Mouse (Mus musculus) liver, embryonic 14.5 days (tissue): ENCODE data around the gene Mlec. TPM values are rescaled to one million over a fixed set of nuclear protein-coding genes. Genes with fewer than 3 reads are reported as not detected.

Experiments used
- ATAC-seq: fragments of 200-750 bp; cut with Nextera tagmentation; 2 replicates; pipeline ENCODE4 v1.8.0; 2017; ENCODE audit warnings: moderate number of reproducible peaks, mild to moderate bottlenecking, moderate library complexity; ENCODE audit not compliant: insufficient read depth
- DNase-seq, 3 experiments: peaks; one replicate each; pipeline ENCODE4 v3.0.0-alpha.2; 2012 to 2013; ENCODE audit warnings: low read depth in 3 of 3, low spot score in 3 of 3
- H3K27ac ChIP-seq: fragments of 300-500 bp; sonication (generic); 2 replicates; pipeline ENCODE4 v1.5.1; 2014; ENCODE audit warnings: moderate library complexity, mild to moderate bottlenecking, control low read depth, inconsistent platforms
- H3K27me3 ChIP-seq: fragments of 300-500 bp; sonication (generic); 2 replicates; pipeline ENCODE4 v1.6.1; 2014; ENCODE audit warnings: mild to moderate bottlenecking, low read length, moderate library complexity; ENCODE audit not compliant: control insufficient read depth, insufficient read depth
- H3K36me3 ChIP-seq: fragments of 300-500 bp; sonication (generic); replicated peaks from 2 replicates; pipeline ENCODE4 v1.6.1; 2014; ENCODE audit warnings: low read depth; ENCODE audit not compliant: control insufficient read depth, insufficient read depth
- H3K4me1 ChIP-seq, 2 experiments: fragments of 200-500 bp in 1 of 2; fragments of 300-500 bp in 1 of 2; sonication (generic) in 1 of 2; replicated peaks; 2 replicates each; pipeline ENCODE4 v1.6.1; 2012 to 2014; ENCODE audit warnings: antibody characterized with exemption in 1 of 2, inconsistent platforms in 1 of 2, low read length in 1 of 2; ENCODE audit not compliant: control insufficient read depth in 2 of 2, insufficient read depth in 2 of 2
- H3K4me2 ChIP-seq: fragments of 300-500 bp; sonication (generic); 2 replicates; pipeline ENCODE4 v1.6.1; 2014; ENCODE audit warnings: low read depth, mild to moderate bottlenecking, control low read depth, moderate library complexity
- H3K4me3 ChIP-seq, 2 experiments: fragments of 200-500 bp in 1 of 2; fragments of 300-500 bp in 1 of 2; sonication (generic) in 1 of 2; 2 replicates each; pipeline ENCODE4 v1.5.1; 2012 to 2014; ENCODE audit warnings: low read depth in 2 of 2, low read length in 2 of 2, mild to moderate bottlenecking in 2 of 2, control low read depth in 1 of 2, inconsistent platforms in 1 of 2, moderate library complexity in 1 of 2; ENCODE audit not compliant: insufficient read depth in 1 of 2
- H3K9ac ChIP-seq: fragments of 300-500 bp; sonication (generic); replicated peaks from 2 replicates; pipeline ENCODE4 v1.6.1; 2014; ENCODE audit warnings: mild to moderate bottlenecking, control low read depth, moderate library complexity
- H3K9me3 ChIP-seq: fragments of 300-500 bp; sonication (generic); 2 replicates; pipeline ENCODE4 v1.6.1; 2016; ENCODE audit warnings: low read length, mixed read lengths; ENCODE audit not compliant: control insufficient read depth
- CTCF ChIP-seq: IDR thresholded peaks from 2 replicates; pipeline ENCODE4 v1.5.1; 2016; ENCODE audit warnings: antibody characterized with exemption, low read depth, control low read depth
- EP300 ChIP-seq: IDR thresholded peaks from 2 replicates; pipeline ENCODE4 v1.6.1; 2016; ENCODE audit warnings: antibody characterized with exemption, low read depth
- WGBS: fragments of 180-500 bp; shearing (Covaris S2); extraction: QIAGEN DNeasy Blood & Tissue Kit; methylation state at CpG from one replicate; pipeline ENCODE4 v1.1.7; 2014; ENCODE audit not compliant: insufficient replicate concordance; 5-methylcytosine and 5-hydroxymethylcytosine counted together
- polyA plus RNA-seq, 2 experiments: library from polyadenylated mRNA; depleted of rRNA in 1 of 2; stranded (reverse) in 1 of 2; unstranded in 1 of 2; fragments of >200 nt; fragmentation: Nextera tagmentation in 1 of 2; extraction: Ambion mirVana in 1 of 2; gene quantifications; 2 replicates each; pipeline versions ENCODE4 v1.2.1 to v1.2.3; 2012 to 2014

Gene Mlec
- polyA plus RNA-seq, 2 experiments: 13.9 to 34.1 TPM

DNA sequence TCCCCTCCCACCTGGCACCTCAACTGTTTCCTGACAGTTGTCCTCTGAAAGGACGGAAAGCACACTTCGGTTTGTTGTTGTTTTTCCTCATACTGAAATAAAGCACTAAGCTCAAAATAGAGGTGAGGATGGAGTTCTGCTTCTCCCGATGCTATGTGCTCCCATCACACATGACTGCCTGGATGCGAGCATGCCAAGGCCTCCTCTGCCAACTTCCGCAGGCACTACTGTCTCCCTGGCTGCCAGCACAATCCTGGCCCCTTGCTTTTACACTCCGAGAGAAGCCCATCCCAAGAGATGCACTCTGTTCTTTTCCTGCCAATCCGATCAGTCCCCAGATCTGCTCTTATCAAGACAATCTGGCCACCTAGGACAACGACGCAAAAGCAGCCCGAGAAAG lies 14.4 kb downstream of the Mlec start:
- WGBS: 70% methylated on average over 10 of the region's 10 CpGs
- Histone ChIP-seq H3K4me1 (no peaks in the 10 kb centered on the region), H3K9ac (no peak overlapping the region), H3K36me3 (peaks cover 8% of the 10 kb centered on the region), H3K9me3 (no peaks in the 10 kb centered on the region), H3K4me2 (no peak overlapping the region), H3K27ac (no peak overlapping the region), H3K4me3 (no peak overlapping the region), H3K27me3 (no peaks in the 10 kb centered on the region)
- no peak for TF ChIP-seq EP300
- TF ChIP-seq CTCF: no peak
- ATAC-seq (no peak), DNase-seq (no peak)

DNA sequence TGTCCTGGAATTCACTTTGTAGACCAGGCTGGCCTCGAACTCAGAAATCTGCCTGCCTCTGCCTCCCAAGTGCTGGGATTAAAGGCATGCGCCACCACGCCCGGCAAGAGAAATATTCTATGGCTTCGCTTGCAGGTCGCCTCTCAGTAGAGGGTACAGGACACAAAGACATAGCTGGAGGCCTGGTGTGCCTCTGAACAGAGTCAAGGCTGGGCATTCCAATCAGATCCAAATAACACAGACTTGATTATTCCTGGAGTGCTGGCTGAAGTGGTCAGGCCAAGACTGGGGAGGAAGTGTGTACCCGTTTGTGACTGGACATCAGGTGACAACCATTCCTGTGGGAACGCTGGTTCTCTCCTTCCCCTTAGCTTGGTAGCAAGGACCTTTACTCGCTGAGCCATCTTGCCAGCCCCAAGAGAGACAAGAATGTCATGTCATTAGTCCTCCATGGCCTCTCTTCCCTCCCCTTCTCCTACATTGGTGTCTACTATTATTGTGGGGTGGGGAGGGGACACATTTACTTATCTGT lies 15.7 kb downstream of the Mlec start:
- TF ChIP-seq EP300 (no peak), CTCF (no peak)
- 77% methylated on average over 9 of the region's 9 CpGs for WGBS
- no peak for DNase-seq

DNA sequence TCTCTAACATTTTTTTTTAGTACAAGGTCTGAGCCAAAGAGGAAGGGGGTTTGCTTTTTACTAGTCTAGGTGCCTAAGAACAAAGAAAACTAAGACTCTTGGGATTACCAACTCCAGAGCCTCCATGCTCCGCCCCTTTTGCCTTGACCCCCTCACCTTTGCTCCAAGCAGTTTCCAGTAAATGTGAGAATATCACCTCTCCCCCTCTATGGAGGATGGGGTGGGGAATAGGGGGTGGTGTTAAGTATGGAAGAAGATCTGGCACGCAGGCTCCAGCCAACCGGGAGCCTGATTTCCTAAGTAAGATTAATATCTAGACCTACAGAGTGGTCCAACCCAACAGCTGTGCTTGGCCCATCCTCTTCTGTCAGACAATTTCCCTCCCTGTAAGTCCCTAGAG lies 17.3 kb downstream of the Mlec start:
- Histone ChIP-seq H3K27me3 (no peaks in the 10 kb centered on the region), H3K4me3 (no peak overlapping the region), H3K9me3 (no peaks in the 10 kb centered on the region), H3K4me2 (no peak overlapping the region), H3K4me1 (no peaks in the 10 kb centered on the region), H3K9ac (no peak overlapping the region), H3K36me3 (no peaks in the 10 kb centered on the region), H3K27ac (no peak overlapping the region)
- DNase-seq: no peak
- no peak for TF ChIP-seq CTCF
- no peak for TF ChIP-seq EP300
- no peak for ATAC-seq
- WGBS: 51% methylated on average over 3 of the region's 3 CpGs

More for the DNA sequence above, 15.7 kb downstream of the Mlec start:
- Histone ChIP-seq H3K36me3 (peaks cover under 1% of the 10 kb centered on the region), H3K4me1 (no peaks in the 10 kb centered on the region), H3K4me2 (no peak overlapping the region), H3K9me3 (no peaks in the 10 kb centered on the region), H3K9ac (no peak overlapping the region), H3K4me3 (no peak overlapping the region), H3K27ac (no peak overlapping the region), H3K27me3 (no peaks in the 10 kb centered on the region)
- ATAC-seq: no peak

DNA sequence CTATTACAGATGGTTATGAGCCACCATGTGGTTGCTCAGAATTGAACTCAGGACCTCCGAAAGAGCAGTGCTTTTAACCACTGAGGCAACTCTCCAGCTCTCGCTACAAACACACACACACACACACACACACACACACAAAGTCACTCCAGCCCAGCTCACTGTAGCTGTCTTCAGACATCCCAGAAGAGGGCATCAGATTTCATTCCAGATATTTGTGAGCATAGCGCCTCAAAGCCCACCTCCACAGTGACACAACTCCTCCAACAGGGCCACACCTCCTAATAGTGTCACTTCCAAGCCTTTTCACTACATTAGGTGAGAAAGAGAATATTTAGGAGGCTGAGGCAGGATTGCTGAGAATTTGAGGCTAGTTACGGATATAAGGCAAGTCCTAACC lies 18.9 kb downstream of the Mlec start:
- no peak overlapping the region for H3K4me2 ChIP-seq
- WGBS: 66% methylated on average over 4 of the region's 4 CpGs

DNA sequence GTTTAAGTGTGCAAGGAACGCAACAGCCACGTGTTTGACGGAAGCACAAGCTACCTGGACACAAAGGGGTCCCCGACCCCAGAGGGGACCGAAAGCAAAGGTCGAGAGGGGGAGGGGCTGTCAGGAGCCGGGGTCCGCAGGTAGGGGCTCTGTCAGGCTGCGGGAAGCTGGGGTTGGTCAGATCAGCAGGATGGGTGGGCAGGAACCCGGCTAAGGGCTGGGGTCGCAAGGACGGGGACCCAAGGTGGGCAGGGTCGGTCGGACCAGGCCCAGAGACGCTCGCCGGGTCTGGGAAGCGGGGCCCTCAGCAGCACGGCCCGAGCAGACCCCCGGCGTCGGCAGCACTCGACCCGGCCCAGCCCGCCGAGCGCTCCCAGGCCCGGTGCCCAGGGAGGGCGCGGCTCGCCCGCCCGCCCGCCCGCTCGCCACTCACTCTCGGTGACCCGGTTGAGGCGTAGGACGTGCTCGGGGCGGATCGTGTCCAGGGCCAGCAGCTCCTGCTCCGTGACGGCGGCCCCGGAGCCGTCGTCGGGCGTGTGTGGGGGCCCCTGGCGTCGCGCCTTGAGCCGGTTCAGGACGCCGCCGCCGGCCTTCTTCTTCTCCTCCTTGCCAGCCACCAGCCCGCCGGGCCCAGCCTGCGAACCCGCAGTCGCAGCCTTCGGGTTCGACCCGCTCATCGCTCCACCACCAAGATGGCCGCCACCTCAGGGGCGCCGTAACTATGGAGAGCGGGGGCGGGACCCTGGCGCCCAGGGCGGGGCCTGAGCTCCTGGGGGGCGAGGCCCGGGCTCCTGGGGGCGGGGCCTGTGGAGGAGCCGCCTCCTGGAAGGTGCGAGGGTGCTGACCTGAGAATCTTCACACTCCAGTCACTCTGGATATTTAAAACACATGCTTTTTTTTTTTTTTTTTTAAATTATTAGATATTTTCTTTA lies 23.5 kb downstream of the Mlec start, which contains the start of gene Unc119b:
Unc119b (minus strand) TSS at position 742 of the 932 bp plus-strand sequence.
- under 1% methylated on average over 74 of the region's 81 CpGs for WGBS
- ATAC-seq (peak; percentile 97), DNase-seq (peak; percentile 67 to 81 (median 71))
- Histone ChIP-seq H3K9ac (peak within 1 kb of the TSS; percentile 62), H3K36me3 (no peaks in the 10 kb centered on the region; the same call in 1 of the 2 replicates), H3K9me3 (no peaks in the 10 kb centered on the region), H3K27ac (no peak within 1 kb of the TSS), H3K4me2 (peak within 1 kb of the TSS; percentile 76), H3K27me3 (no peaks in the 10 kb centered on the region), H3K4me1 (peaks cover 0 to 7% of the 10 kb centered on the region in 2 experiments; a peak in 2 of 4 replicates), H3K4me3 (peak within 1 kb of the TSS; percentile 76 to 87)
- TF ChIP-seq CTCF (no peak), EP300 (no peak)

More for the DNA sequence above, 18.9 kb downstream of the Mlec start:
- Histone ChIP-seq H3K4me3 (no peak overlapping the region), H3K27ac (no peak overlapping the region), H3K27me3 (no peaks in the 10 kb centered on the region), H3K9me3 (no peaks in the 10 kb centered on the region), H3K4me1 (no peaks in the 10 kb centered on the region), H3K9ac (no peak overlapping the region), H3K36me3 (no peaks in the 10 kb centered on the region)
- ATAC-seq (no peak), DNase-seq (no peak)
- TF ChIP-seq EP300 (no peak), CTCF (no peak)
